Mouse (Mus musculus): Measurements from ENCODE around the gene Borcs8.

The Borcs8 gene

GRCm38 (mm10) chr8:70134931-70135330 is 4.4 kb upstream of the Borcs8 start:
- DNase-seq = no peak

DNA sequence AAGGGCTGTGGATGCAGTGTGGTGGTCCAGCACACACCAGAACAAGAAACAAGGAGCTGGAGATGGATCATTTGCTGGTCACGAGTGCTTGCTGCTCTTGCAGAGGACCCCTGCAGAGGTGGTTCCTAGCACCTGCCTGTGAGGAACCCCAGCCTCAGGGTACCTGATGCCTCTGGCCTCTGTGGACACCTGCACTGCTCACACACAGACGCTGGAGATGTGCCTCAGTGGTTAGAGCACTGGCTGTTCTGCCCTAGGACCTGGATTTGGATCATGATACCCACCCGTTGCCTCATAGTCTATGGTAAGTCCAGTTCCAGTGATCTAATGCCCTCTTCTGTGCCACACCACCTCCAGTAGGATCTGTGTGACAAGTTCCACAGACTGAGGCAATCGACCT is 2.7 kb upstream of the Borcs8 start:
- DNase-seq = no peak

GRCm38 (mm10) chr8:70137890-70138289 is 1.4 kb upstream of the Borcs8 start:
- no peak for DNase-seq

GRCm38 (mm10) chr8:70139981-70140380 is 682 bp downstream of the Borcs8 start:
- no peak for DNase-seq

DNA sequence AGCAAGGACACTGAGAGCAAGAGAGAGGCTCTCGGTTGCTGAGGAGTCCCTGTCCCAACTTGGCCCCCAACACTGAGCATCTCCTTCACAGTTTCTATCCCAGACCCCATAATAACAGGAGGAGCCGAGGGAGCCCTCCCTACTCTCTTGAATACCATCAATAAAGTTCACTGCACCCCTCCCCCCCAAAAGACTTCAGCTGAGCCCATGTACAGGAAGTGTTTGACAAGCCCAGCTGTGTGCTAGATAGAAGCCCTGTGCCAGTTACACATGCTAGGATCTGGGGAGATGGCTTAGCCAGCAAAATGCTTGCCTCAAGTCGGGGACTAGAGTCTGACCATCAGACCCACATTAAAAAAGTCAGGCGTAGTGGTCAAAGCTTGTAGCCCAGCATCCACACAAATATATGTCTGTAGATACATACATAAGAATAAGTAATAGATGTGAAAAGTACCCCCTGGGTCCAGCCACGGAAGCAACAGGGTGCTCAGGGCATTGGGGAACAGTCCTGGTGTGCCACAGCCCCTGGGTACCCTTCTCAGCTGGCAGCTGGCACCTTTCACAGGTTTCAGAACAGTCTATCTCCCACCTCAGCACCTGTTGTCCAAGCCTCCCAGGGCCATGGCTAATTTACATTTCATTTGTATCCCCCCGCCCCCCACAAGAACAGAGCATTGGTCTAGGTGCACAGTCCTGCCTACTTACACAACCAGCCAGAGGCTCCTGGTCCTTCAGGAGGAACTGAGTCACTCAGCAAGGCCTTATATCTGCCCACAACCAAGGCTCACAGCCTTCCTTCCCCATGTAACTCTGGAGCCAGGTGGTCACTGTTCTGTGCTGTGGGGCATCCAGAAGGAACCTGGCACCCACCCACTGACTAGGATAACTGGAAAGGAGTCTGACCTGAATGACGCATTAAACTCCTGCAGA is 8.6 kb downstream of the Borcs8 start:
- no peak for DNase-seq

DNA sequence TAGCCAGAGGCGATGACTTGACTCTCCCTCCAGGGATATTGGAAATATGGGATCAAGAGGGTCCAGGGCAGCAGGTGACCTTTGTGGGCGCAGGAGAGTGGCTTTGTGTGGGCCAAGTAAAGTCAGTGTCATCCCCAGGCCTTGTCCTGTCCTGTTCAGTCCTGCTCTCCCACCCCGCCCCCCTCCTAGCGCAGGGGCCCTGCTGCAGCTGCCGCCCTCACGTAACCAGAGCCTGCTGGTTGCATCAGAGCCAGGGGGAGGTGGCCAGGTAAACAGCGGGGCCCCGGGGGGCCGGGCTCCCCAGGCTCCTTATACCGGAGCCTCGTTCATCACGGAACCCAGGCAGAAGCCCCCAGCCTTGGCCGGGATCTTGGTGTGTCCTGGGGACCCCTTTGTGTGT is 10.9 kb downstream of the Borcs8 start:
- no peak for DNase-seq

DNA sequence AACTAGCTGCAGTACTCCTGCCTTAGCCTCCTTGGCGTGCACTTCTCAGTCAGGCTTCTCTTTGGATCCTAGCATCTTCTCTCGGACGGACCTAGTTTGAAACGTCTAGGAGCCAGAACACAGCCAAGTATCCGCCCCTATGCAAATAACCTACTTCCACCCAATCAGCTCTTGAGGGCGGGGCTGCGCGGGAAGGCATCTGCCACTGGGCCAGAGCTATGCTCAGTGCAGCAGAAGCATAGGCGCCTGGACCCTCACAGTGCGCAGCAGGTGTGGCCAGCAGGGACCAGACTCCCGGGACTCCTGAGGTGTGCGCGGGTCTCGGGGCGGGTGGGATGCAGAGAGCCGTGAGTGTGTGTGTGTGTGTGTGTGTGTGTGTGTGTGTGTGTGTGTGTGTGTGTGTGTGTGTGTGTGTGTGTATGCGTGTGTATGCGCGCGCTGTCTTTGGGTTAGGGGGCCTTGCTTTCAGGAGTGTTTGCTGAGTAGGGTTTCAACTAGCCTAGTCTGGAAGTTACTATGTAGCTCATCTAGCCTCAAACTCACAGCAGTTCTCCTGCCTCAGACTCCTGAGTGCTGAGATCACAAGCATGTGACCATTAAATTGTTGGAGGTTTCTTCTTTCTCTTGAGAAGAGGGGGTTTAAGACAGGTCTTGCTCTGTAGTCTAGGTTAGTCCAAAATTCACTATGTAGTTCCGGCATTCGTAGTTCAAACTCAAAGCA is 13.4 kb downstream of the Borcs8 start:
- no peak for DNase-seq

- no peak for DNase-seq
Measured at GRCm38 (mm10) chr8:70157240-70157800, 18.0 kb downstream of the Borcs8 start.

DNA sequence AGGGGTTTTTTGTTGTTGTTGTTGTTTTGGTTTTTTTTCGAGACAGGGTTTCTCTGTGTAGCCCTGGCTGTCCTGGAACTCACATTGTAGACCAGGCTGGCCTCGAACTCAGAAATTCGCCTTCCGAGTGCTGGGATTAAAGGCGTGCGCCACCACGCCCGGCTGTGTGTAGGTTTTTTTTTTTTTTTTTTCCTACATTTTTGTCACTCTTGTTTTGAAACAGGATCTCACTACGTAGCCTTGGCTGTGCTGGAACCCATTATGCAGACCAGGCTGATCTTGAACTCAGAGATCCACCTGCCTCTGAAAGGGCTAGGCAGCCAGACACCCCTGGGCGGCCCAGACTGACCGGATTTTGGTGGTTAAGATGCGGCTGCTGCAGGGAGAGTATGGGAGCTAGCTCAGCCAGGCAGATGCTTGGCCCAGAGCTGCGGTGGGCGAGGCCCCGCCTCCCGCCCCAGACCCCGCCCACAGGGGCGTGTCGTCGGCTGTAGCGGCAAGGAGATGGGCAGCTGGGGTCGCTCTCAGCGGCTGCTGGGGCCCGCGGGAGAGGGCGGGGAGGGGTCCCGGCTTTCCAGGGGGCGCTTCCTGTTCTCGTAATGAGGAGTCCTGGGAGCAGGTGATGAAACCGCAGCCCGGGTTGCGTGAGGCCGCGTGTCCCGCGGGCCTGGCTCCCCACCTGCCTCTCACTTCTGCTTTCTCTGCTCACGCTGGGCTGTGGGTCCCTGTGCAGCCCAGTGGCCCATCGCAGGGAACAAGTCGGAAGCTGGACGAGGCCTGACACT is 19.0 kb downstream of the Borcs8 start:
- no peak for DNase-seq

DNA sequence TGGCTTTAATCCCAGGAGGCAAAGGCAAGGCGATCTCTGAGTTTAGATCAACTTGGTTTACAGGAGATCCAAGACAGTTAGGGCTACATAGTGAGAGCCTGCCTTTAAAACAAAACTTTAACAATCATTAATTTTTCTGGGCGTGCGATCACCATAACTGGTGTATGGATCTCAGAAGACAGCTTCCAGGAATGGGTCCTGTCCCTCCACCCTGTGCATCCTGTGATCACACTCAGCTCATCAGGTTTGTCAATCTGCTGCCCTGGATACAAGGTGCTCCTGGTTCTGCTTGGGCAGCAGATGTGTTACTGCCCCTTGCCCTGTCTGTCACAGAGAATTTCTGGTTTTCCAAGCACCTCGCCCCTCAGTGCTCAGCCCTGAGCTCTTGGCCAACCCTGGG is 19.9 kb downstream of the Borcs8 start:
- DNase-seq = no peak

- no peak for DNase-seq
Measured at GRCm38 (mm10) chr8:70160015-70160414, 20.7 kb downstream of the Borcs8 start.

DNA sequence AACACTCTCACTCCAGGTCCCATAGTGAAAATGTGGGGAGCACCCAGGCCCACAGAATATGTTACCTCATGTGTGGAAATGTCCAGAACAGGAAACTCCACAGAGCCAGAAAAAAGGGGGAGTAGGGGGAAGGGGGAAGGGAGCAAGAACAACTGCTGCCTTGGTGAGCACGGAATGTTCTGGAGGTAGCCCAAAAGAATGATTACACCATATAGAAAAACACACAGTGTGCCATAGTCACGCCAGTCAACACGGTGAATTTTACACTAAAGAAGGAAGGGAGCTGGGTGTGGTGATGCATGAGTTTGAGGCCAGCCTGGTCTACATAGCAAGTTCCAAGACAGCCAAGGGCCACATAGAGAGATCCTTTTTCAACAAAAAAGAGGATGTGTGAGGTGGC is 24.0 kb downstream of the Borcs8 start:
- DNase-seq = no peak

- peak; percentile 65 for DNase-seq
Measured at GRCm38 (mm10) chr8:70166504-70167110, 27.3 kb downstream of the Borcs8 start.

DNA sequence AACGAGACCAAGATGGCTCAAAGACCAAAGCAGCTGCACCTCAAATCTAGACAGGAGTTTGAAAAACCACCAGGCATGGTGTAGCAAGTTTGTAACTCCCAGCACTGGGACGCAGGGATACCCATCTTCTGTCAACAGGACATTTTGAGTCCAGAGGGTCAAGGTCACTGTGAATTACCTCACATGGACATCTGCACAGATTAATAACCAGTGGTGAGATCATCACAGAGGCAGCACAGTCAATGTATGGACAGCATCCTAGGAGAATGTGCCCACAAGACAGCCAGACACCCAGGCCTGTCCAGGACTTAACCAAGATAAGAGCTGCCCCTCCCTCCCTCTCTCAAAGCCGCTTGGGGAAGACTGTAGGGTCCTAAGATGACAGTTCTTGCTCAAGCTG is 30.8 kb downstream of the Borcs8 start:
- no peak for DNase-seq

GRCm38 (mm10) chr8:70170748-70171147 is 31.4 kb downstream of the Borcs8 start:
- no peak for DNase-seq

DNA sequence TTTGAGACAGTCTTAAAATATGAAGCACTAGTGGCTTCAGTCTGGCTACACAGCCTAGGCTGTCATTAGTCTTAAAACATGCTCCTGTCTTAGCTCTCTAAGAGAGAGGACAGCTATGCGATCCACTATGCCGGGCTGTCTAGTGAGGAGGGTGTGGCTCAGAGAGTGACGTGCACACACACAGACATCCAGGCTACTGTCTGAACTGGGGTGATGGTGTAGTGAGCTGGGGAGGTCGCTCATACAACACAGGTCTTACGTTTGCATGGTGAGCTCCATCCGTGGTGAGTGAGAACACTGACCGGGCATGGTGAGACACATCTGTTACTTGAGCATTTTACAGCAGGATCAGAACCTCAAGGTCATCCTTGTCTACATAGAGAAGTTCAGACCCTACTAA is 31.9 kb downstream of the Borcs8 start:
- no peak for DNase-seq

DNA sequence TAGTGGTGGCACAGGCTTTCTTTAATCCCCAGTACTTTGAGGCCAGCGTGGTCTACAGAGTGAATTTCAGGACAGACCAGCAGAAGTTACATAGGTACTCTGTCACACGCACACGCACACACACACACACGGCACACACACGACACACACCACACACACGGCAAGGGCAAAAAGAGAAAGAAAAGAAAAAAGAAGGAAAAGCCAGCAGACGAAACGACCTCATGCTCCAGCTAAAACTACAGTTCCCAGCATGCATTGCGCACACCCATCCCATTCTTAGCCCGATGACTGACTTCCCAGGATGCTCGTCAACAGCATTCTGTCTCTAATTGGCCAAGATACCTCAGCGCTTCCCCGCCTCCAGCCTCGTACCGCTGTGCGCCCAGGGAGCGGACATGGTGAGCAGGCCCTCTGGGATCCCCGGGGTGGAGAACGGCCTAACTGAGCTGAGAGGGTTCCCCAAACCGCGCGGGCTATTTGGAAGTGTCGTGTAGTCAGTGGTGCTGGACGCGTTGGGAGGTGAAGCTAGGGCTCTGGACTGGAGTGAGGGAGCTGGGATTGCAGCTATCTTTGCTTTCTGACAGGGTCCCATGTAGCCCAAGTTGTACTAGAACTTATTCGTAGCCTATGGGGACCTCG is 32.9 kb downstream of the Borcs8 start, which contains the start of gene Tmem161a:
TSS of gene Tmem161a (plus strand) at position 314 of the 639 bp plus-strand sequence.
- DNase-seq = peak; percentile 94

DNA sequence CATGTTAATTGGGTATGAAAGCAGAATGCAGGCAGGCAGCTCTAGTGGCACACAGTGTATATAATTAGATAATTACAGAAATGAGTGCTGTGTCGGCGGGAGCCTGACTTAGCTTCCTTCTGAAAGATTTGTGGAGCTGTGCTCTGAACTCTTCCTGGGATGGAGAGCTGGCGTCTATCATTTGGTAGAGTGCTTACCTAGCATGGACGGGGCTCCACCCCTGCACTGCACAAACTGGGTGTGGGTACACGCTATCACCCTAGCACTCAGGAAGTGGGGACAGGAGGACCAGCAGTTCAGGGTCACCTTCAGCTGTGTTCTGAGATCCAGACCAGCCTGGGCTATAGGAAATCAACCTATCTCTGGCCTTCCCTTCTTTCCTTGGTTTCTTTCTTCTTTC is 34.0 kb downstream of the Borcs8 start:
- DNase-seq = no peak

DNA sequence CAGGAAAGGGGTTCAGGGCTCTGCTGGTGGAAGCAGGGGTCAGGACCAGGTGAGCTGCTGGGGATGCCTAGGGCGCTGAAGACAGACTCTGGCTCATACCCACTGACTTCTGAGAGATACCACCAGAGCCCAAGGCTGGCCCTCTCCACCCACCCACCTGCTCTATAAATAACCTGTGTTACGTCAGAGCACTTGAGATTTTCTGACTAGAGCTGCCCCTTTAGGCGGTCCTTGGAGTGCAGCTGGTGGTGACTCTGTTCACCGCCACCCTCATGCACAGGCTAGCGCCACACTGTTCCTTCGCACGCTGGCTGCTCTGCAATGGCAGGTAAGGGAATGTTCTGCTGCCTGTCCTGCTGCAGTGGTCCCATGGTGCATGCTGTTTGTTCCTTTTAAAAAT is 34.8 kb downstream of the Borcs8 start:
- no peak for DNase-seq

GRCm38 (mm10) chr8:70178231-70178630 is 38.9 kb downstream of the Borcs8 start:
- DNase-seq = no peak

DNA sequence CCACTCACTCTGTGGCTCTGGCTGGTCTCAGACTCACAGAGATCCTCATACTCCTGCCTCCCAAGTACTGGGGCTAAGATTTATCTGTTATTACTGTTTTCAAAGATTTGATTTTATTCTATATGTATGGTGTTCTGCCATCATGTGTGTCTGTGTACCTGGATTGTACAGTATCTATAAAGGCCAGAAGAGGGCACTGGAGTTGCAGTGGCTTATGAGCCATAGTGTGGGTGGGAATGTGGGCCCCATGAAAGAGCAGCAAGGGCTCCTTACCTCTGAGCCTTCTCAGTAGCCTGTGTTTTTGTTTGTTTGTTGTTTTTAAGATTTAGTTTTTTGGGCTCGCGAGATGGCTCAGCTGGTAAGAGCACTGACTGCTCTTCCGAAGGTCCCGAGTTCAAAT is 39.8 kb downstream of the Borcs8 start:
- no peak for DNase-seq
